Mouse (Mus musculus) lung, embryonic 15.5 days (tissue): ENCODE data around the gene Rpl27. TPM values are rescaled to one million over a fixed set of nuclear protein-coding genes. Genes with fewer than 3 reads are reported as not detected.

ENCODE experiments used
- ATAC-seq: fragments of 200-750 bp; cut with Nextera tagmentation; 2 replicates; pipeline ENCODE4 v1.8.0; 2017; ENCODE audit warnings: moderate number of reproducible peaks, borderline replicate concordance; ENCODE audit not compliant: low FRiP score, low TSS enrichment; ENCODE audit errors: extremely low read depth
- H3K27ac ChIP-seq: fragments of 300-500 bp; sonication (generic); 2 replicates; pipeline ENCODE4 v1.5.1; 2015; ENCODE audit warnings: moderate library complexity, mild to moderate bottlenecking, inconsistent platforms
- H3K27me3 ChIP-seq: fragments of 300-500 bp; sonication (generic); 2 replicates; pipeline ENCODE4 v1.6.1; 2015; ENCODE audit warnings: inconsistent platforms
- H3K36me3 ChIP-seq: fragments of 300-500 bp; sonication (generic); 2 replicates; pipeline ENCODE4 v1.6.1; 2015; ENCODE audit warnings: inconsistent platforms
- H3K4me1 ChIP-seq: fragments of 300-500 bp; sonication (generic); 2 replicates; pipeline ENCODE4 v1.6.1; 2015; ENCODE audit warnings: inconsistent platforms
- H3K4me2 ChIP-seq: fragments of 300-500 bp; sonication (generic); 2 replicates; pipeline ENCODE4 v1.6.1; 2015; ENCODE audit warnings: inconsistent platforms, mild to moderate bottlenecking, moderate library complexity
- H3K4me3 ChIP-seq: fragments of 300-500 bp; sonication (generic); 2 replicates; pipeline ENCODE4 v1.5.1; 2015; ENCODE audit warnings: mild to moderate bottlenecking, inconsistent platforms
- H3K9ac ChIP-seq: fragments of 300-500 bp; sonication (generic); 2 replicates; pipeline ENCODE4 v1.6.1; 2015; ENCODE audit warnings: inconsistent platforms
- H3K9me3 ChIP-seq: fragments of 300-500 bp; sonication (generic); 2 replicates; pipeline ENCODE4 v1.6.1; 2016; ENCODE audit warnings: inconsistent platforms
- WGBS: fragments of 180-500 bp; shearing (Covaris S2); methylation state at CpG from one replicate; pipeline ENCODE4 v1.1.7; 2015; 5-methylcytosine and 5-hydroxymethylcytosine counted together
- microRNA-seq: library from miRNA; unstranded; fragments of <30 nt; microRNA quantifications from one replicate; pipeline ENCODE4, GENCODE M21; 2016
- polyA plus RNA-seq: library from polyadenylated mRNA; unstranded; fragments of >200 nt; fragmentation: Nextera tagmentation; extraction: Ambion mirVana; gene quantifications from 2 replicates; pipeline ENCODE4 v1.2.1, GENCODE M21; 2015

The Rpl27 gene
- polyA plus RNA-seq, 1 experiment from 2014 or later: 299 TPM

DNA sequence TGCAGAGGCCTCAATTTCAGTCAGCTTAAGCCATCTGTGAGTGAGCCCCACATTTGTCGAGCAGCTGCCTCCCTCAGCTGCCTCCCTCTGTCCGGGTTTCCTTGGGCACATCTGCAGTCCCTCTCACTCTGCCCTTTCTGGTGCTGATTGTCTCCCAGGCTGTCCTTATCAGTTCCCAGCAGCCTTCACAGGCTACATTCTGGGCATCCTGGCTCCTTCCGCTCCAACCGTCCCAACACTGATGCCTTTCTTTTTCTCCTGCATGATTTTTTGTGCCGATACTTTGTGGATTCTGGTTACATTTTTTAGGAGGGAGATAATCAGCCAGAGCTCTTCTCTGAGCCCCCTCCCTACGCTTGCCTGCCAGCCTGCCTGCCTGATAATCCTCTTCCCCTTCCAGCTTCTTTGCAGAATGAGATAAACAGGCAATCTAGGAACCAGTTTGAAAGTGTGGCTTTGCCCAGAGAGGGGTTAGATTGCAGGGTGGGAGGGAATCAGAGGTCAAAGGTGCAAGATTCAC is 43.5 kb downstream of the Rpl27 start:
- no peaks in the 10 kb centered on the region for H3K27me3 ChIP-seq
- H3K4me2 ChIP-seq: no peak overlapping the region
- H3K9me3 ChIP-seq: no peaks in the 10 kb centered on the region
- no peaks in the 10 kb centered on the region for H3K4me1 ChIP-seq
- no peak overlapping the region for H3K4me3 ChIP-seq
- no peak overlapping the region for H3K27ac ChIP-seq
- no peak for ATAC-seq
- peaks cover 23% of the 10 kb centered on the region; the same call in 1 of the 2 replicates for H3K36me3 ChIP-seq
- no peak overlapping the region for H3K9ac ChIP-seq
- WGBS: 35% methylated on average over 6 of the region's 6 CpGs

DNA sequence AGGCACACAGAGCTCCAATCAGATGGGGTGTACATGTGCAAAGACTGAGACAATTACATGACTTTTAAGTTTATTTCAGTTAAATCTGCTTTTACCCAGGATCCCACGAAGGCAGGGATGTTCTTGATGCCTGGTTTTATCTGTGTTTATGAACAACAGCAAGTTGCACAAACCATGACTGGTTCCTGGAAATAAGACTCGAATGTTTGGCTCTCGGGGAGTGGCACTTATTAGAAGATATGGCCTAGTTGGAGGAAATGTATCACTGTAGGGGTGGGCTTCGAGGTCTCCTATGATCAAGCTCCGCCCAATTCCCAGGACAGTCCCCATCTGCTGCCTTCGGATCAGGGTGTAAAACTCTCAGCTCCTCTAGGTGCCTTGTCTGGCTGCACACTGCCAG is 44.0 kb downstream of the Rpl27 start:
- H3K27me3 ChIP-seq: no peaks in the 10 kb centered on the region
- H3K9me3 ChIP-seq: no peaks in the 10 kb centered on the region
- no peak overlapping the region for H3K27ac ChIP-seq
- no peak for ATAC-seq
- no peak overlapping the region for H3K4me3 ChIP-seq
- no peak overlapping the region for H3K9ac ChIP-seq
- WGBS: 62% methylated on average over 6 of the region's 6 CpGs
- no peaks in the 10 kb centered on the region for H3K4me1 ChIP-seq
- H3K4me2 ChIP-seq: no peak overlapping the region
- H3K36me3 ChIP-seq: peaks cover 23% of the 10 kb centered on the region; the same call in 1 of the 2 replicates

Small RNAs within 50 kb of the gene (microRNA-seq; reads per million reads assigned to microRNA genes)
- not detected for gene Mir6929

Other genes starting within 250 kb of the Rpl27 start
- gene Ezh1, start 215.8 kb upstream of the Rpl27 start, polyA plus RNA-seq: 16.2 and 19.2 TPM in 2 replicates
- gene Ramp2, start 196.3 kb upstream of the Rpl27 start, polyA plus RNA-seq: 264 and 286 TPM in 2 replicates
- gene Vps25, start 188.6 kb upstream of the Rpl27 start, polyA plus RNA-seq: 127 and 128 TPM in 2 replicates
- gene Wnk4, start 181.7 kb upstream of the Rpl27 start, polyA plus RNA-seq: 3.7 and 5.0 TPM in 2 replicates
- gene Cntd1, start 163.3 kb upstream of the Rpl27 start, polyA plus RNA-seq: 1.3 and 1.7 TPM in 2 replicates
- gene Coa3, start 163.2 kb upstream of the Rpl27 start, polyA plus RNA-seq: 189 and 194 TPM in 2 replicates
- 146 and 165 TPM in 2 replicates for gene Becn1, start 140.0 kb upstream of the Rpl27 start, polyA plus RNA-seq
- 130 and 133 TPM in 2 replicates for gene Psme3, start 126.1 kb upstream of the Rpl27 start, polyA plus RNA-seq
- 0.81 and 1.2 TPM in 2 replicates for gene Aoc2, start 117.2 kb upstream of the Rpl27 start, polyA plus RNA-seq
- 1.3 and 1.4 TPM in 2 replicates for gene Aoc3, start 111.7 kb upstream of the Rpl27 start, polyA plus RNA-seq
- gene G6pc, start 74.7 kb upstream of the Rpl27 start, polyA plus RNA-seq: not detected in 2 replicates
- 78.8 and 83.3 TPM in 2 replicates for gene Aarsd1, start 24.7 kb upstream of the Rpl27 start, polyA plus RNA-seq
- gene Gm27029, start 17.5 kb upstream of the Rpl27 start, polyA plus RNA-seq: 8.1 and 12.7 TPM in 2 replicates
- gene Rundc1, start 17.2 kb upstream of the Rpl27 start, polyA plus RNA-seq: 20.8 and 21.3 TPM in 2 replicates
- 12.8 and 13.4 TPM in 2 replicates for gene Ptges3l, start 17.0 kb upstream of the Rpl27 start, polyA plus RNA-seq
- 22.4 and 24.0 TPM in 2 replicates for gene Ifi35, start 6.1 kb downstream of the Rpl27 start, polyA plus RNA-seq
- 7.9 and 8.5 TPM in 2 replicates for gene Rnd2, start 22.7 kb downstream of the Rpl27 start, polyA plus RNA-seq
- 47.4 and 50.3 TPM in 2 replicates for gene Vat1, start 23.9 kb downstream of the Rpl27 start, polyA plus RNA-seq
- 14.1 and 17.7 TPM in 2 replicates for gene Brca1, start 109.7 kb downstream of the Rpl27 start, polyA plus RNA-seq
- gene Nbr1, start 109.9 kb downstream of the Rpl27 start, polyA plus RNA-seq: 66.1 and 73.1 TPM in 2 replicates
- gene Tmem106a, start 139.9 kb downstream of the Rpl27 start, polyA plus RNA-seq: 3.6 and 5.5 TPM in 2 replicates
- gene Gm11634, start 157.0 kb downstream of the Rpl27 start, polyA plus RNA-seq: not detected in 2 replicates
- gene Rdm1, start 184.9 kb downstream of the Rpl27 start, polyA plus RNA-seq: 46.5 and 49.8 TPM in 2 replicates
- gene Arl4d, start 223.2 kb downstream of the Rpl27 start, polyA plus RNA-seq: 4.4 and 4.9 TPM in 2 replicates